In the genomic region with DNA sequence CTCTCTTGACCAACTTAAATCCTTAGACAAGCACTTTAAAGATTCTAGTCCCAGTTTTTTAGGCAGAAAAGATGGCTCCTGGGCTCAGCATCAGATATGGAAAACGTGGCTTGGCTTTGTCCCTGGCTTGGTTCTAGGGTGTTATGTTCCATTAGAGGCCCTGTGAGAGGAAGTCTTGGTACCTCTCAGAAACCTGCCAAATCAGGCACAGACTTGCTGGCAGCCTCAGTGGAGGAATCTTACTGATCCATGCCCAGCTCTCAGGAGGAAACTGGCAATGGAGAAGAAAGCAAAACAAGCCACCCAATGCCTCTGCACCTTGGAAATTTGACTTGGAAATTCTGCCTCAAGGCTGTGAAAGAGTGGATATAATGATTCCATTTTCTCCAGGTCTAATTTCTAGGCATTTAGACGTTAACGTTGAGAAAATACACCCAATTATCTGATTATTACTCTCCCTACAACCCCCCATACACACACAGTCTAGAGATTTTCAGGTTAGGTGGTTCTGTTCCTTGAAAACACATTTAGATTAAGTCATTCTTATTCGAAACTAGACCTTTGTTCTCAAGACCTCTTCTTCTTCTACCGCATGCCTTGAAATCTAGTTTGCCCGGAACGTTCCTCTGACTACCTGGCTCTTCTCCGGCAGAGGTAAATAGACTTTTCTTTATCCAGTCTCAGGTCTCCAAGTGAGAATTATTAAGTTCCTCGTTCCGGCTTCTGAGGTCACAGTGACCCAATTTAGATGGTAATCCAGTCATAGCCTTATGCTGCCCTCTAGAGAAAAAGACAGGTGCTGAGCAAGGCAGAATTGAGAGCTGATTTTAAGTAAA, we compare ENCODE assay signal across 9 mouse cellular contexts. TPM values are rescaled to one million over a fixed set of nuclear protein-coding genes. Genes with fewer than 3 reads are reported as not detected.
A peak's percentile ranks its signal among the peaks of the same experiment; 100 is the strongest.
DNase-seq lines count a peak whose midpoint lies in the region; ATAC-seq lines count a peak whose summit lies in the region.
"Had no signal": no experiment of that assay in that cellular context is flagged by ENCODE, and none has a peak within 500 bp of the region (broad histone marks: within the 10 kb centered on the region; RNA-seq: fewer than 3 reads in every experiment).

No protein-coding gene starts in this region.

- no peaks in the 10 kb centered on the region; the same call in 1 of the 2 replicates for H3K36me3 ChIP-seq in midbrain, embryonic 11.5 days (ENCODE audit: control insufficient read depth, insufficient read depth, low read length)

- no peaks in the 10 kb centered on the region for H3K4me1 ChIP-seq in midbrain, embryonic 11.5 days (ENCODE audit: control insufficient read depth, insufficient read depth, low read length)

- no peaks in the 10 kb centered on the region for H3K9me3 ChIP-seq in midbrain, embryonic 11.5 days (ENCODE audit: control insufficient read depth, low read length)

- H3K4me3 ChIP-seq in midbrain, embryonic 11.5 days (ENCODE audit: low read depth, low read length): no peak overlapping the region

- H3K4me2 ChIP-seq in midbrain, embryonic 11.5 days: no peak overlapping the region

- 34% methylated on average over 10 of the region's 10 CpGs for WGBS in midbrain, embryonic 11.5 days

- H3K27me3 ChIP-seq in midbrain, embryonic 11.5 days (ENCODE audit: control insufficient read depth, insufficient read depth, low read length): no peaks in the 10 kb centered on the region

- DNase-seq in thymus, postnatal 0 days (ENCODE audit: low spot score): peak; percentile 30
- no peak for DNase-seq in thymus, adult 18-20 months
- DNase-seq in cerebellum, adult 9-11 months: peak; percentile 78
- DNase-seq in heart, adult 8-10 months (ENCODE audit: low spot score): peak; percentile 53
- DNase-seq in kidney, adult 8-10 months: peak; percentile 25 to 52
- peak; percentile 85 for DNase-seq in midbrain, embryonic 11.5 days (ENCODE audit: low spot score, missing footprints)
- DNase-seq in natural killer cell, adult 2 months (ENCODE audit: low spot score in 2 of 2): no peak
- no peak for DNase-seq in spleen, postnatal 10 days (ENCODE audit: low spot score in 2 of 2)

- no peak overlapping the region for H3K9ac ChIP-seq in midbrain, embryonic 11.5 days (ENCODE audit: low read length)

- ATAC-seq in midbrain, embryonic 11.5 days (ENCODE audit: low FRiP score): peak; percentile 76

- H3K27ac ChIP-seq in midbrain, embryonic 11.5 days (ENCODE audit: low read depth, low read length): no peak overlapping the region

RNA-seq across cellular contexts. Expression of a gene that starts 7.6 kb away (rescaled TPM):
- polyA plus RNA-seq in thymus, postnatal 0 days (2015; fragmentation: Nextera tagmentation; extraction: Ambion mirVana): 4.8 and 5.8 TPM in 2 replicates
- total RNA-seq in heart, adult 8-10 months (2022): 1 to 10 TPM; 4.1 to 6.4 (median 5.2) TPM
- 10.5 and 11.8 TPM in 2 replicates for polyA plus RNA-seq in midbrain, embryonic 11.5 days (2014; fragmentation: Nextera tagmentation; extraction: Ambion mirVana)

RNA-seq across cellular contexts. Expression of a gene that starts 29.6 kb away (rescaled TPM):
- 26.8 and 28.0 TPM in 2 replicates for polyA plus RNA-seq in thymus, postnatal 0 days (2015; fragmentation: Nextera tagmentation; extraction: Ambion mirVana)
- 10 to 100 TPM in 3 of 4 experiments, 1 to 10 TPM in 1; 9.6 to 11.7 (median 10.9) TPM for total RNA-seq in heart, adult 8-10 months (2022)
- 37.8 and 39.8 TPM in 2 replicates for polyA plus RNA-seq in midbrain, embryonic 11.5 days (2014; fragmentation: Nextera tagmentation; extraction: Ambion mirVana)

RNA-seq across cellular contexts. Expression of a gene that starts 49.0 kb away (rescaled TPM):
- polyA plus RNA-seq in thymus, postnatal 0 days (2015; fragmentation: Nextera tagmentation; extraction: Ambion mirVana): 1.8 and 2.7 TPM in 2 replicates
- total RNA-seq in heart, adult 8-10 months (2022): under 1 TPM in 3 of 4 experiments, not detected in 1; 0.27 to 0.63 (median 0.28) TPM
- 1.2 and 1.4 TPM in 2 replicates for polyA plus RNA-seq in midbrain, embryonic 11.5 days (2014; fragmentation: Nextera tagmentation; extraction: Ambion mirVana)
- polyA plus RNA-seq: testis, adult 2 months had no signal

Comparison
In these comparisons a context has a peak if more than half of its experiments do, and no peak if none do; other contexts are left out.
1. DNase-seq: peak in thymus, postnatal 0 days (single experiment), cerebellum, adult 9-11 months (single experiment), heart, adult 8-10 months (single experiment), kidney, adult 8-10 months (2 of 2) and midbrain, embryonic 11.5 days (single experiment); none in thymus, adult 18-20 months (0 of 2), natural killer cell, adult 2 months (0 of 2) and spleen, postnatal 10 days (0 of 2).